Mouse (Mus musculus) embryonic facial prominence, embryonic 14.5 days (tissue): Measurements from ENCODE around the gene Slc30a10. TPM values are rescaled to one million over a fixed set of nuclear protein-coding genes. Genes with fewer than 3 reads are reported as not detected.

Experiments used
- ATAC-seq: fragments of 200-750 bp; cut with Nextera tagmentation; 2 replicates; pipeline ENCODE4 v1.8.0; 2017; ENCODE audit warnings: low read depth, moderate number of reproducible peaks, moderate TSS enrichment
- DNase-seq: peaks from one replicate; pipeline ENCODE4 v3.0.0-alpha.2; 2015; ENCODE audit warnings: low spot score
- H3K27ac ChIP-seq: fragments of 300-500 bp; sonication (generic); replicated peaks from 2 replicates; pipeline ENCODE4 v1.5.1; 2014; ENCODE audit warnings: low read depth, mild to moderate bottlenecking, low read length, moderate library complexity
- H3K27me3 ChIP-seq: fragments of 300-500 bp; sonication (generic); replicated peaks from 2 replicates; pipeline ENCODE4 v1.6.1; 2014; ENCODE audit warnings: low read length; ENCODE audit not compliant: control insufficient read depth, insufficient read depth
- H3K36me3 ChIP-seq: fragments of 300-500 bp; sonication (generic); 2 replicates; pipeline ENCODE4 v1.6.1; 2014; ENCODE audit warnings: low read length, mixed read lengths; ENCODE audit not compliant: control insufficient read depth, insufficient read depth
- H3K4me1 ChIP-seq: fragments of 300-500 bp; sonication (generic); 2 replicates; pipeline ENCODE4 v1.6.1; 2014; ENCODE audit warnings: antibody characterized with exemption, low read length; ENCODE audit not compliant: control insufficient read depth, insufficient read depth
- H3K4me2 ChIP-seq: fragments of 300-500 bp; sonication (generic); 2 replicates; pipeline ENCODE4 v1.6.1; 2014; ENCODE audit warnings: low read depth, mild to moderate bottlenecking, low read length, moderate library complexity, mixed read lengths
- H3K4me3 ChIP-seq: fragments of 300-500 bp; sonication (generic); 2 replicates; pipeline ENCODE4 v1.5.1; 2014; ENCODE audit warnings: low read depth, mild to moderate bottlenecking, low read length
- H3K9ac ChIP-seq: fragments of 300-500 bp; sonication (generic); 2 replicates; pipeline ENCODE4 v1.6.1; 2014; ENCODE audit warnings: low read depth, mild to moderate bottlenecking, low read length, moderate library complexity, mixed read lengths
- H3K9me3 ChIP-seq: fragments of 300-500 bp; sonication (generic); 2 replicates; pipeline ENCODE4 v1.6.1; 2016; ENCODE audit warnings: low read length; ENCODE audit not compliant: control insufficient read depth
- WGBS: fragments of 180-500 bp; shearing (Covaris S2); extraction: QIAGEN DNeasy Blood & Tissue Kit; methylation state at CpG from one replicate; pipeline ENCODE4 v1.1.7; 2014; 5-methylcytosine and 5-hydroxymethylcytosine counted together
- polyA plus RNA-seq: library from polyadenylated mRNA; unstranded; fragments of >200 nt; fragmentation: Nextera tagmentation; extraction: Ambion mirVana; gene quantifications from 2 replicates; pipeline ENCODE4 v1.2.1, GENCODE M21; 2014

Gene Slc30a10
- polyA plus RNA-seq, result 0.40 and 0.50 TPM in 2 replicates

- H3K9me3 ChIP-seq, result no peaks in the 10 kb centered on the region
- peaks cover 3% of the 10 kb centered on the region; the same call in 1 of the 2 replicates for H3K4me1 ChIP-seq
- ATAC-seq (peak; percentile 90), DNase-seq (peak; percentile 63)
- H3K36me3 ChIP-seq, result no peaks in the 10 kb centered on the region
- H3K27ac ChIP-seq, result no peak within 1 kb of the TSS
- peak within 1 kb of the TSS; percentile 55 for H3K4me3 ChIP-seq
- H3K27me3 ChIP-seq, result peaks cover 40% of the 10 kb centered on the region
- peak within 1 kb of the TSS; percentile 60 for H3K9ac ChIP-seq
- WGBS, result 3% methylated on average over 18 of the region's 18 CpGs
- peak within 1 kb of the TSS; percentile 98 for H3K4me2 ChIP-seq
Measured at GRCm38 (mm10) chr1:185454575-185454954, at the start of gene Slc30a10. Slc30a10 (plus strand) TSS chr1:185454848.

- Histone ChIP-seq H3K9ac (no peak overlapping the region), H3K4me3 (no peak overlapping the region), H3K27ac (no peak overlapping the region), H3K27me3 (no peaks in the 10 kb centered on the region), H3K36me3 (peaks cover 83% of the 10 kb centered on the region), H3K9me3 (no peaks in the 10 kb centered on the region), H3K4me1 (no peaks in the 10 kb centered on the region), H3K4me2 (no peak overlapping the region)
- ATAC-seq, result no peak
- WGBS, result 93% methylated on average over 10 of the region's 10 CpGs
- no peak for DNase-seq
Measured at GRCm38 (mm10) chr1:185405921-185406320, 48.7 kb upstream of the Slc30a10 start.

GRCm38 (mm10) chr1:185409831-185410230, 44.8 kb upstream of the Slc30a10 start:
- Histone ChIP-seq H3K36me3 (peaks cover 86% of the 10 kb centered on the region), H3K27ac (no peak overlapping the region), H3K9ac (no peak overlapping the region), H3K27me3 (no peaks in the 10 kb centered on the region), H3K9me3 (no peaks in the 10 kb centered on the region), H3K4me1 (no peaks in the 10 kb centered on the region), H3K4me2 (no peak overlapping the region), H3K4me3 (no peak overlapping the region)
- WGBS, result 69% methylated on average over 3 of the region's 3 CpGs
- peak; percentile 13 for DNase-seq
- ATAC-seq, result no peak

DNA sequence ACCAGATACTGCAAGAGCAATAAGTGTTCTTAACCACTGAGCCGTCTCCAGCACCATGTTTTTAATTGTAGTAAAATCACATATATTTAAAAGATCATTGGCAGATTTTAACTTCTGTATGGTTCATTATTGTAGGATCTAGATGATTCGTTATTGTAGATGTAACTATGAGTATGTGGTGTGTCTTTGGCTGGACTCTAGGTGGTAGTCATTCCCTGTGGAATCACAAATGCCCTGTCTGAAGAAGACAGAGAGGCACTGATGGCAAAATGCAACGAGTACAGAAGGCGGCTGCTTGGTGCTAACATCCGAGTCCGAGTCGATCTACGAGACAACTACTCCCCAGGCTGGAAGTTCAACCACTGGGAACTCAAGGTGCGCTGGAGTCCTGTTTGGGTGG, 36.6 kb upstream of the Slc30a10 start:
- Histone ChIP-seq H3K27me3 (no peaks in the 10 kb centered on the region), H3K4me2 (no peak overlapping the region), H3K4me1 (no peaks in the 10 kb centered on the region), H3K27ac (no peak overlapping the region), H3K36me3 (peaks cover 93% of the 10 kb centered on the region), H3K9me3 (no peaks in the 10 kb centered on the region), H3K4me3 (no peak overlapping the region), H3K9ac (no peak overlapping the region)
- ATAC-seq (no peak), DNase-seq (no peak)
- 93% methylated on average over 9 of the region's 9 CpGs for WGBS

- Histone ChIP-seq H3K36me3 (peaks cover 95% of the 10 kb centered on the region), H3K9ac (no peak overlapping the region), H3K27me3 (no peaks in the 10 kb centered on the region), H3K27ac (no peak overlapping the region), H3K4me2 (no peak overlapping the region), H3K4me3 (no peak overlapping the region), H3K4me1 (no peaks in the 10 kb centered on the region), H3K9me3 (no peaks in the 10 kb centered on the region)
- DNase-seq (no peak), ATAC-seq (no peak)
- WGBS, result 91% methylated on average over 5 of the region's 5 CpGs
Measured at GRCm38 (mm10) chr1:185419805-185420204, 34.8 kb upstream of the Slc30a10 start.

- Histone ChIP-seq H3K9me3 (no peaks in the 10 kb centered on the region), H3K36me3 (peaks cover 96% of the 10 kb centered on the region)
- ATAC-seq, result no peak
Measured at GRCm38 (mm10) chr1:185420776-185421175, 33.9 kb upstream of the Slc30a10 start.

GRCm38 (mm10) chr1:185426583-185426982, 28.1 kb upstream of the Slc30a10 start:
- Histone ChIP-seq H3K4me2 (no peak overlapping the region), H3K4me3 (no peak overlapping the region), H3K9me3 (no peaks in the 10 kb centered on the region), H3K27ac (no peak overlapping the region), H3K9ac (no peak overlapping the region), H3K36me3 (peaks cover 84% of the 10 kb centered on the region), H3K27me3 (no peaks in the 10 kb centered on the region), H3K4me1 (no peaks in the 10 kb centered on the region)
- DNase-seq (no peak), ATAC-seq (no peak)
- 89% methylated on average over 5 of the region's 5 CpGs for WGBS

More at GRCm38 (mm10) chr1:185420776-185421175, 33.9 kb upstream of the Slc30a10 start:
- Histone ChIP-seq H3K27ac (no peak overlapping the region), H3K4me1 (no peaks in the 10 kb centered on the region), H3K9ac (no peak overlapping the region), H3K27me3 (no peaks in the 10 kb centered on the region), H3K4me2 (no peak overlapping the region), H3K4me3 (no peak overlapping the region)
- WGBS, result 96% methylated on average over 6 of the region's 6 CpGs
- no peak for DNase-seq

- 96% methylated on average over 5 of the region's 5 CpGs for WGBS
- H3K4me2 ChIP-seq, result no peak overlapping the region
- no peak overlapping the region for H3K4me3 ChIP-seq
- H3K36me3 ChIP-seq, result peaks cover 46% of the 10 kb centered on the region
- H3K27me3 ChIP-seq, result no peaks in the 10 kb centered on the region
- no peak for DNase-seq
- no peak overlapping the region for H3K27ac ChIP-seq
- no peak for ATAC-seq
- no peaks in the 10 kb centered on the region for H3K4me1 ChIP-seq
- H3K9ac ChIP-seq, result no peak overlapping the region
- no peaks in the 10 kb centered on the region for H3K9me3 ChIP-seq
Measured at GRCm38 (mm10) chr1:185430488-185430887, 24.2 kb upstream of the Slc30a10 start.

DNA sequence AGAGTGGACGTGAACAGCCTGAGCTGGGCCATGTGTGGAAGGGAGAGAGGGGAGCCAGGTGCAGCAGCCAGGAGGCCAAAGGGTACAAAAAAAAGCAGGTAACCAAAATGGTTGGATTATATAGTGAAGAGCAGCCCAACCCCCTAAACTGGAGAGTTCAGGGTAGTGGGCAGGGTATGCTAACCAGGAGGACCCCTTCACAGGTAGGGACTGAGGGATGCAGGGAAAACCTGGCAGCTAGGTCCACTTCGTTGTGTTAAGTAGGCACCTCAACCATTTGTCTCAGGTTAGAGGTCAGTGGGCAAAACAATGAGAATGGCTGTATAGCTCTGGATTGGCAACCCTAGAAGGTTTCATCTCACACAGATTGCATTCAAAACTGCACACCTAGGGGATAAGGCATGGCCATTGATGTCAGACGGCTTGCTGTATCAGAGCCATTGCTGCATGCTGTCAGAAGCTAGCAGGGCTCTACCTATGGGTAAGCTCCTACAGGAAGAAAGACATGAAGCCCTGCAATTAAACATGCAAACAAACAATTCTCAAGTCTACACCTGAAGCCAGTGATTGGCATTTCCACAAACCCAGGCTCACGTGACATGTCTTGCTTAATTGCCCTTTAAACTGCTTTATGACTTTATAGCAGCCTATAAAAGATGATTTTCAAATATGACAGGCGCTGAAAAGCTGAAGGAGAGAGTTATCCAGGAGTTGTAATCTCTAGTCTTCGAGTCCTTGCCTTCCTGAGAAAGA, 23.2 kb upstream of the Slc30a10 start:
- DNase-seq, result no peak
- Histone ChIP-seq H3K4me1 (no peaks in the 10 kb centered on the region), H3K9ac (no peak overlapping the region), H3K4me3 (no peak overlapping the region), H3K27ac (no peak overlapping the region), H3K4me2 (no peak overlapping the region), H3K27me3 (no peaks in the 10 kb centered on the region), H3K36me3 (peaks cover 39% of the 10 kb centered on the region), H3K9me3 (no peaks in the 10 kb centered on the region)
- ATAC-seq, result no peak
- 73% methylated on average over 6 of the region's 6 CpGs for WGBS
